In genomic region chr16:96271736-96272135, GRCm38 (mm10) we compare ENCODE assay signal across 35 mouse cellular contexts. TPM values are rescaled to one million over a fixed set of nuclear protein-coding genes. Genes with fewer than 3 reads are reported as not detected.
"Had no signal": no experiment of that assay in that cellular context is flagged by ENCODE, and none has a peak within 500 bp of the region (broad histone marks: within the 10 kb centered on the region; RNA-seq: fewer than 3 reads in every experiment).

No protein-coding gene starts in this region.

- H3K27ac ChIP-seq: heart, embryonic 13.5 days; heart, embryonic 15.5 days; hindbrain, embryonic 10.5 days; hindbrain, embryonic 12.5 days; hindbrain, embryonic 13.5 days; hindbrain, embryonic 14.5 days; hindbrain, embryonic 15.5 days; hindbrain, postnatal 0 days; kidney, embryonic 15.5 days; kidney, postnatal 0 days; left cerebral cortex, adult 2 months had no signal

- H3K36me3 ChIP-seq: heart, embryonic 12.5 days; heart, embryonic 13.5 days; heart, embryonic 15.5 days; hindbrain, embryonic 10.5 days; hindbrain, embryonic 12.5 days; hindbrain, embryonic 13.5 days; hindbrain, embryonic 15.5 days; kidney, embryonic 15.5 days had no signal

- ATAC-seq: hindbrain, embryonic 16.5 days; hindbrain, postnatal 0 days; inflammation-experienced regulatory T-cells, adult 6 months; intestine, embryonic 16.5 days; intestine, postnatal 0 days had no signal

- DNase-seq: heart, postnatal 10 days; heart, postnatal 14 days; heart, postnatal 36 days; heart, postnatal 4 days; kidney, adult 11 months; kidney, adult 18-20 months; kidney, adult 2 months; kidney, adult 8-10 months; kidney, adult 9 months; kidney, postnatal 10 days; kidney, postnatal 14 days; kidney, postnatal 25 days; kidney, postnatal 36 days; kidney, postnatal 4 days; layer of hippocampus, adult 9-11 months; layer of hippocampus, postnatal 36 days had no signal

- H3K4me2 ChIP-seq: heart, embryonic 12.5 days; heart, embryonic 13.5 days; heart, embryonic 15.5 days; hindbrain, embryonic 12.5 days; hindbrain, embryonic 13.5 days; hindbrain, embryonic 14.5 days; hindbrain, embryonic 15.5 days; kidney, embryonic 15.5 days had no signal

- H3K9me3 ChIP-seq: heart, embryonic 12.5 days; heart, embryonic 15.5 days; hindbrain, embryonic 10.5 days; hindbrain, embryonic 12.5 days; hindbrain, embryonic 13.5 days; hindbrain, embryonic 15.5 days; kidney, embryonic 15.5 days had no signal

- H3K4me1 ChIP-seq: heart, embryonic 12.5 days; heart, embryonic 13.5 days; heart, embryonic 15.5 days; hindbrain, embryonic 10.5 days; hindbrain, embryonic 12.5 days; hindbrain, embryonic 13.5 days; kidney, embryonic 15.5 days had no signal

- H3K27me3 ChIP-seq: heart, embryonic 13.5 days; heart, embryonic 15.5 days; hindbrain, embryonic 12.5 days; hindbrain, embryonic 15.5 days had no signal

- H3K4me3 ChIP-seq: heart, embryonic 12.5 days; heart, embryonic 13.5 days; heart, embryonic 15.5 days; hindbrain, embryonic 10.5 days; hindbrain, embryonic 12.5 days; hindbrain, embryonic 13.5 days; hindbrain, embryonic 15.5 days; kidney, embryonic 15.5 days; layer of hippocampus, adult 2 months; left cerebral cortex, adult 2 months had no signal

- H3K9ac ChIP-seq: heart, embryonic 12.5 days; heart, embryonic 13.5 days; heart, embryonic 15.5 days; hindbrain, embryonic 12.5 days; hindbrain, embryonic 13.5 days; hindbrain, embryonic 14.5 days; hindbrain, embryonic 15.5 days; kidney, embryonic 15.5 days had no signal

RNA-seq across cellular contexts. Expression of gene B3galt5, which starts 36.1 kb away (rescaled TPM):
- total RNA-seq: heart, postnatal 10 days; heart, postnatal 25 days; heart, postnatal 36 days; heart, postnatal 4 days had no signal
- polyA plus RNA-seq: heart, embryonic 12.5 days; heart, postnatal 0 days had no signal
